Mouse (Mus musculus): ENCODE measurements at regions not wholly inside any gene's neighbourhood (a gene's known extent, or its start where the extent isn't known, plus 50 kb on each side); places are given as distances from the start of the nearest gene placed in this dataset.

GRCm38 (mm10) chr9:100194158-100194557, 292.4 kb downstream of the Il20rb start:
- TF ChIP-seq POLR2A (IDR thresholded peaks at IDR 0.05; ENCODE audit: insufficient read length, low read depth): no peak
- no peak for TF ChIP-seq POLR2AphosphoS2 (IDR thresholded peaks at IDR 0.05; ENCODE audit: insufficient read length, low read depth)
- no peak for TF ChIP-seq E2F4 (IDR thresholded peaks at IDR 0.05; ENCODE audit: insufficient read depth)
- TF ChIP-seq TCF12 (IDR thresholded peaks at IDR 0.05; ENCODE audit: insufficient read depth, poor library complexity, severe bottlenecking): no peak
- no peak for TF ChIP-seq USF1 (IDR thresholded peaks at IDR 0.05; ENCODE audit: low read depth)
- no peak for TF ChIP-seq CEBPB (IDR thresholded peaks at IDR 0.05; ENCODE audit: insufficient read depth, poor library complexity, severe bottlenecking)
- no peak for TF ChIP-seq TCF3 (IDR thresholded peaks at IDR 0.05; ENCODE audit: insufficient read length, low read depth)
